Mouse (Mus musculus) thymus, postnatal 4 days (tissue): ENCODE measurements around the gene Tshz2.
"Not testable (repeated sequence)": the region's sequence is repeated elsewhere in the genome, so short reads cannot be mapped to it uniquely, and the experiment has no call there.

Source experiments
- DNase-seq: peaks from one replicate; pipeline ENCODE4 v3.0.0; 2021

Gene Tshz2

GRCm38 (mm10) chr2:169632338-169633151 is at the start of gene Tshz2:
Gene Tshz2, plus strand, starts transcription at chr2:169633013.
- DNase-seq: peak; percentile 19

- no peak for DNase-seq
These were observed 49.3 kb upstream of the Tshz2 start for GRCm38 (mm10) chr2:169583476-169583875.

DNA sequence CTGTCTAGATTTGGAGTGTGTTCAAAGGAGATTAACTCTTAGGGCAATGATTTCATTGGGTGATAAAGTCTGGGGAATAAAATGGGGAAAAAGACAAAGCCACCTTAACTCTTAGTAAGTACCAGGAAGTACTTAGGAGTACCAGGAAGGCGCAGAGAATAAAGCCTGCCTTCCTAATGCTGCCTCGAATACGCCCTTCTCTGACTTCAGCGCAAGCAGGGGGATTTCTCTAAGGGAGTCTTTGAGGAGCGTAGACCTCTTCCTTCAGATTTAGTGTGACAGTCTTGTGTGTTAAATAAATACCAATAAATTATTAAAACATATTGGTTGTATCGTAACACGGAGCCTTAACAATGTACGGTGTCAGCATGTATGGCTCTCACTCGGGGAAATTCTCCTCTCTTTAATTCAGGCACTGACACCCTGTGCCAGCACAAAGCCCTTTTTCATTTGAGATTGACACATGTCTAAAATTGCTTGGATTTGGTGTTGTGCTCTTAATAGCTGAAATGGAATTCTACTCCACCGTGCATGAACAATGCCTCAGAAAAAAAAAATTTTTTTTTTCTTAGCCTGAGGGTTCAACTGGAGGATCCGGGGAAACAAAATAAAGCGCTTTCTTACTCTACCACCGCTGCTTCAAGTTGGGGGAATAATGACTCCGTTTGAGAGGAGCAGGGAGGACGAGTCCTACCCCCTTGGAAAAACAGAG is 47.9 kb upstream of the Tshz2 start:
- DNase-seq: no peak

DNA sequence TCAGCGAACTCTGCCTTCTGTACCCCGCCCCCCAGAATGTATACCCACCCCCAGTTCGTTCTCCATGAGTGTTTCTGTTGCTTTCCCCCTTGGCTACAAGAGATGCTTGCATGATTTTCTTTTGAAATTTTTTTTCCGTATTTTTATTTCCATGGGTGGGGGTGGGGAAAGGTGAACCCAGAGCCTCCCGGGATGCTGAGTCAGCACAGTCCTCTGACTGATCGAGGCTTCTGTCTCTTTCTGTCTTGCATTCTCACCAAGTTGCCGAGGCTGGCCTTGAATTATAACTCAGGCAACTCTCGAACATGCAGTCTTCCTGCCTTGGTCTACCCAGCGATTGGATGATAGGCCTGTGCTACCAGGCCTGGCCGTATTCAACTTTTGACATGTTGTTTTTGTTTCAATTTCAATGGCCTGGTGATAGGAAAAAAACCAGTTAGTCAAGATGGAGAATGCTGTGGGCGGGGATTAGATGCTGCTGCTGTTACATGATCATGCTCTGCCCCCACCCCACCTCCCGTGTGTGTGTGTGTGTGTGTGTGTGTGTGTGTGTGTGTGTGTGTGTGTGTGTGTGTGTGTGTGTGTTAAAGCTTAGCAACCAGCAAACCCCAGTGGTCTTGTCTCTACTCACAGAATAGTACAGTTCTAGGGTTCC is 47.1 kb upstream of the Tshz2 start:
- DNase-seq: no peak

GRCm38 (mm10) chr2:169586688-169587087 is 46.1 kb upstream of the Tshz2 start:
- DNase-seq: peak; percentile 12

- DNase-seq: not testable (repeated sequence)
These were observed 45.2 kb upstream of the Tshz2 start, which contains the start of gene Gm11011 for GRCm38 (mm10) chr2:169587645-169588044. Gene Gm11011, minus strand, starts transcription at chr2:169587745.

- no peak for DNase-seq
These were observed 43.1 kb upstream of the Tshz2 start for GRCm38 (mm10) chr2:169589697-169590096.

GRCm38 (mm10) chr2:169590412-169590811 is 42.4 kb upstream of the Tshz2 start:
- DNase-seq: no peak

DNA sequence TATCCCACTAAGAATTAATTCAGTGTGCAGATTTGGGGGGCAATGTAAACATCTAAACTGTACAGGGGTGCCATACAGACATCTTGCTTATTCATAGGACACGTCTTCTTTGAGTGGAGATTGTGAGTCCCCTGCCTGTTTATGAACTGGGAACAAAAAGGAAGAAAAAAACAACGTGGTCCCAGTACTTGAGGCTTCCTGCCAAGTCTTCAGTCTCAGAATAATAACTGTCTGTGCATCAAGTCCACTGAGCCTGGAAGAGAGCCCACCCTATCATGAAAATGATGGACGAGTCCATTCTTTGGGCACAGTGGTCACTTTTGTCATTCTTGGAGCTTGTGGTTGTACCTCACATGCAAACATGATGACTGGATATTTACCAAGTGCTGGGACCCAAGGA is 39.1 kb upstream of the Tshz2 start:
- no peak for DNase-seq

GRCm38 (mm10) chr2:169597357-169597756 is 35.5 kb upstream of the Tshz2 start:
- DNase-seq: no peak

DNA sequence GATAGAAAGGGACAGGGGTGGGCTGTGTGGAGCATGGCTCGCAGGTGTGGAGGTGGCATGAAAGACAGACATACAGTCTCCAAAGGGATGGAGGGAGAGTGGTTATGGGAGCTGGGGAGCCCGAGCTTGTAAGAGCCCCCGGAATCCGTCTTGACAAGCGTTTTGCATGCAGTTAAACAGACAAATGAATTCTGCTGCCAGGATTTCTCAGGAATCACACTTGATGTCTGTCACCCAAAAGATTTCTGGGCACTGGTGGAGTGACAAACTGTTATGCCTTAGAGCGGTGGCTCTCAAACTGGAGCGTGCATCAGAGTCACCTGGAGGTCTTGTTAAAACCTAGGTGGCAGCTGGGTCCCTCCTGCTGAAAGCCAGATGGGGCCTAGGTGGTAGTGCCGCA is 34.8 kb upstream of the Tshz2 start:
- DNase-seq: no peak

GRCm38 (mm10) chr2:169599591-169599990 is 33.2 kb upstream of the Tshz2 start:
- no peak for DNase-seq

GRCm38 (mm10) chr2:169600163-169600562 is 32.6 kb upstream of the Tshz2 start:
- no peak for DNase-seq

- DNase-seq: no peak
These were observed 25.7 kb upstream of the Tshz2 start for GRCm38 (mm10) chr2:169606901-169607678.

DNA sequence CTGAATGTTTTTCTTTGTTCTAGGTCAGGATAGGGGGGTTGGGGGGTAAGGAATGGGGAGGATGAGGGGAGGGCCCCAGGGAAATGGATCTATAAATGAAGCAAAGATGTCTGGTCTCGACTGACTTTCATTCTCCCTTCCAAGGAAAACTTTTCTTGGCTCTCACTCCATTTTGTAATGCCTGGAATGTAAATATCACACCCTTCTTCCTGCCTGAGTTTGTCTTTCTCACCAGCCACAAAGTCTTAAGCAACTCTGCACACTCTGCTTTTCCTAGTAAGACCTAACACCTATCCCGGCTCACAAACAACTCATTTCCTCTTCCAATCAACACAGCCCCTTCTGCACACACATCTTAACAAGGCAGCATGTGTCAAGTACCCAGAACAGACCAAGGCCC is 25.0 kb upstream of the Tshz2 start:
- no peak for DNase-seq

GRCm38 (mm10) chr2:169609956-169610355 is 22.9 kb upstream of the Tshz2 start:
- DNase-seq: no peak

GRCm38 (mm10) chr2:169610882-169611281 is 21.9 kb upstream of the Tshz2 start:
- DNase-seq: no peak

- DNase-seq: no peak
These were observed 21.3 kb upstream of the Tshz2 start for GRCm38 (mm10) chr2:169611557-169611956.

- DNase-seq: no peak
These were observed 18.1 kb upstream of the Tshz2 start for GRCm38 (mm10) chr2:169614683-169615082.

DNA sequence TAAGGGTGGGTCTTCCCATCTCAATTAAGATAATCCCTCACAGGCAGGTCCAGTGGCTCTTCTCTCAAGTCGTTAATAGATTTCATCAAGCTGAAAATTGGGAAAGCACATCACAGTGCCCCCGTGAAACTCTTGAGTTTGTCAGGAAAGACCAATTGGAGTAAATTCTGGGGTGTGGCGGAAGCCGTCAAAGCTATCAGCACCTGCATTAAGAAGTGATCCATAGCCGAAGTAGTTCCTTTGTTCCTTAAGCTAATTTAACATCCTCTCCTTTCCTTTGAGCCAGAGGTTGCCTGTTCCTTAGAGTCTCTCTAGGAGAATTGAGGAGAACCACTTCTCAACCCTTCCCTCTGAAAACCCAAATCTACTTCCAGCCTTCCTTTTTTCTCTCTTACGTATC is 16.8 kb upstream of the Tshz2 start:
- no peak for DNase-seq

DNA sequence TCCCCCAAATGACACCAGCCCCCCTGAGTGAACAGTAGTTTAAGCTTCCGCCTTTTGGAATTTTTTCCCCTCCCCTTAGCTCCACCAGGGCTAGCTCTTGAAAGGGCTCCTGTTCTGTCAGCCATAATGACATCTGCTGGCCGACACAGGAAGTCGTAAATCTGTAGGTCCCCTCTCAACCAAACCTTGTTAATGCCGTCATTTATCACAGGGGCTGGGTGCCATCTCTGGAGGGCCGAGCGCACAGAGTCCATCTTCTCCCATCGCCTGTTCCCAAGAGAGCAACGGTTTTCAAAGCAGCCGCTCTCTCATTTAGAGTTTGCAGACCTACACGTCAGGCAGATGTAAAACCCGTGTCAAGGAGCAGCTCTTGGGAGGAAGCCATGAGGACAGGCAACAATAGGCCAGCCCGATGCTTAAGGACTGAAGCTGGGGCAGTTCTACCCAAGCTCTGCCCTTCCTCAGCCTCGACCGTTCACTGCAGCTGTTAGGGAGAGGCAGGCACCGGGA is 11.6 kb upstream of the Tshz2 start:
- DNase-seq: peak; percentile 18

DNA sequence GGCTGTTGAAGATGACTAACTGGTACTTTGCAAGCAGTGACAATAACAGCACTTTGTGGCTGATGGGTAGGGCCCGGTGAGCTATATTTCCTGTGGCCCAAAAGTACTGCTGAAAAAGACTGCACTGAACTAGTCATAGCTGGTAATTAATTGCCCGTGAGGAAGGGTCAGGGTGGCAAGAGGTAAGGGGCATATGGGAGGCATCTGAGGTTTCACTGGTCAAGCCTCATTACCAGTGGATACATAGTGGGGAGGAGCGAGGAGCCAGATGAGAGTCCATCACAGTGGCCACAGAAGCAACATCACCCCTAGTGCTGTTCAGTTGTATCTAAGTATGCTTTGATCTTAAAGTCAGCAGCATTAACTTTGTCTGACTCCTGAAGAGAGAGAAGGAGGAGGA is 2.7 kb upstream of the Tshz2 start:
- DNase-seq: no peak
